Comparison of ENCODE assay signal across 8 mouse cellular contexts in the genomic region with DNA sequence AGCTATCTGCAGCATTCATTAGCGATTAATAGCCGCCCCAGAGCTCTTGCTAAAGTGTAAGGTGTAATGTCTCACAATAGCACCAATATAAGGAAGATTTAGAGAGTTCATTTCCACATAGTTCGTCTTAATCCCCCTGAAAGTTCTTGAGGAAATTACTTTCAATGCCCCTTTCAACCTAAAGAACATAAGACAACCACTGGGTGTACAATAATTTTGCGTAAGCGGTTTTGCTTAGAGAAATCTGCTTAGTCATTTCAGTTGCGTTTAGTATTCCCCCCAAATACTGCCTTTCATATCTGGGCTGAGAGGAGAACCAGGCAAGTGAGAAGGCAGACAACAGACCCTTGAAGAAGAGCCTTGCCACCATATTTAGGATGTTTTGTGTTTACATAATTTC. TPM values are rescaled to one million over a fixed set of nuclear protein-coding genes. Genes with fewer than 3 reads are reported as not detected.
DNase-seq lines count a peak whose midpoint lies in the region; ATAC-seq and TF ChIP-seq lines count a peak whose summit lies in the region.

No protein-coding gene starts in this region.

- no peaks in the 10 kb centered on the region for H3K9me3 ChIP-seq in heart, embryonic 14.5 days (ENCODE audit: control insufficient read depth, low read length)
- no peaks in the 10 kb centered on the region for H3K9me3 ChIP-seq in ES-E14 (ENCODE audit: control insufficient read depth, insufficient read depth, low read depth, low read length)
- no peaks in the 10 kb centered on the region for H3K9me3 ChIP-seq in forebrain, embryonic 16.5 days (ENCODE audit: control insufficient read depth, low read length)
- H3K9me3 ChIP-seq in midbrain, embryonic 10.5 days (replicated peaks), result no peaks in the 10 kb centered on the region

- no peaks in the 10 kb centered on the region for H3K27me3 ChIP-seq in heart, embryonic 14.5 days (ENCODE audit: control insufficient read depth, insufficient read depth, low read length)
- H3K27me3 ChIP-seq in forebrain, embryonic 16.5 days (replicated peaks; ENCODE audit: control insufficient read depth, insufficient read depth, low read length), result no peaks in the 10 kb centered on the region
- H3K27me3 ChIP-seq in midbrain, embryonic 10.5 days (ENCODE audit: low read depth, poor library complexity, severe bottlenecking), result no peaks in the 10 kb centered on the region

- intact Hi-C loops in heart, postnatal 10 days (cut with DNase I), result loop anchor here (5.0 kb wide), 1 partner anchor 79 kb away; no protein-coding TSS in a partner anchor

- in situ Hi-C loops in ES-E14 (cut with MboI; ENCODE audit: low sequenced_read_pairs in 2 of 2, unreplicated experiment in 2 of 2), result no loop called here

- no peak for DNase-seq in heart, postnatal 10 days
- DNase-seq in ES-E14 (ENCODE audit: low read depth, low spot score), result no peak
- no peak for DNase-seq in midbrain, embryonic 10.5 days (ENCODE audit: low spot score)
- DNase-seq in adrenal gland, adult (ENCODE audit: inconsistent age in 2 of 2, low spot score in 1 of 2), result no peak
- DNase-seq in kidney, postnatal 25 days, result no peak
- no peak for DNase-seq in adrenal gland, adult 2 months

- peak overlapping the region; percentile 94 for H3K9ac ChIP-seq in heart, embryonic 14.5 days (ENCODE audit: low read length)
- H3K9ac ChIP-seq in ES-E14 (ENCODE audit: insufficient read depth, low read depth, low read length, poor library complexity, severe bottlenecking), result peak overlapping the region; percentile 98
- H3K9ac ChIP-seq in forebrain, embryonic 16.5 days (replicated peaks; ENCODE audit: low read depth, low read length), result peak overlapping the region; percentile 93

- 37% methylated on average over 6 of the region's 6 CpGs for WGBS in heart, embryonic 14.5 days
- 33% methylated on average over 6 of the region's 6 CpGs for WGBS in forebrain, embryonic 16.5 days
- 47% methylated on average over 6 of the region's 6 CpGs for WGBS in midbrain, embryonic 10.5 days

- no peak for ATAC-seq in heart, embryonic 14.5 days (ENCODE audit: insufficient number of reproducible peaks, insufficient read depth, low FRiP score, low read depth)
- ATAC-seq in forebrain, embryonic 16.5 days, result no peak

- peak overlapping the region; percentile 96 to 99 for H3K27ac ChIP-seq in heart, embryonic 14.5 days (replicated peaks in 1 of 2; ENCODE audit: control insufficient read depth in 1 of 2, insufficient read depth in 1 of 2, low read depth in 2 of 2, low read length in 2 of 2)
- peak overlapping the region; percentile 97; the same call in 1 of the 2 replicates for H3K27ac ChIP-seq in ES-E14 (ENCODE audit: insufficient read depth, low read depth, low read length, poor library complexity, severe bottlenecking)
- peak overlapping the region; percentile 95 for H3K27ac ChIP-seq in forebrain, embryonic 16.5 days (ENCODE audit: low read length)
- H3K27ac ChIP-seq in midbrain, embryonic 10.5 days (replicated peaks), result peak overlapping the region; percentile 94

- peak overlapping the region; percentile 69 for H3K4me2 ChIP-seq in heart, embryonic 14.5 days (ENCODE audit: low read length)
- peak overlapping the region; percentile 69 for H3K4me2 ChIP-seq in forebrain, embryonic 16.5 days (ENCODE audit: low read length)

- H3K4me3 ChIP-seq in heart, embryonic 14.5 days (ENCODE audit: control insufficient read depth in 1 of 2, insufficient read depth in 1 of 2, low read depth in 1 of 2, low read length in 2 of 2), result peak overlapping the region; percentile 82 to 88
- peak overlapping the region; percentile 79 to 94 for H3K4me3 ChIP-seq in ES-E14 (ENCODE audit: insufficient read depth in 1 of 2, low read depth in 1 of 2, low read length in 2 of 2, poor library complexity in 1 of 2, severe bottlenecking in 1 of 2)
- H3K4me3 ChIP-seq in forebrain, embryonic 16.5 days (replicated peaks; ENCODE audit: low read length), result peak overlapping the region; percentile 100
- peak overlapping the region; percentile 97 for H3K4me3 ChIP-seq in midbrain, embryonic 10.5 days

- H3K4me1 ChIP-seq in heart, embryonic 14.5 days (ENCODE audit: control insufficient read depth in 2 of 2, insufficient read depth in 2 of 2, low read length in 2 of 2), result peaks cover 2 to 25% of the 10 kb centered on the region in 2 experiments; a peak in 3 of 4 replicates
- H3K4me1 ChIP-seq in ES-E14 (ENCODE audit: control insufficient read depth in 2 of 2, insufficient read depth in 2 of 2, low read length in 2 of 2, poor library complexity in 1 of 2), result peaks cover 0 to 6% of the 10 kb centered on the region in 2 experiments; a peak in 3 of 4 replicates
- peaks cover 17% of the 10 kb centered on the region for H3K4me1 ChIP-seq in forebrain, embryonic 16.5 days (replicated peaks; ENCODE audit: control insufficient read depth, insufficient read depth, low read length)
- peaks cover 32% of the 10 kb centered on the region for H3K4me1 ChIP-seq in midbrain, embryonic 10.5 days

- no peaks in the 10 kb centered on the region for H3K36me3 ChIP-seq in heart, embryonic 14.5 days (ENCODE audit: control insufficient read depth, insufficient read depth, low read length)
- 0 out of 2 replicates have a peak, but pooled peaks cover under 1% of the 10 kb centered on the region for H3K36me3 ChIP-seq in ES-E14 (ENCODE audit: control insufficient read depth, insufficient read depth, low read length, poor library complexity, severe bottlenecking)
- H3K36me3 ChIP-seq in forebrain, embryonic 16.5 days (ENCODE audit: control insufficient read depth, insufficient read depth), result no peaks in the 10 kb centered on the region
- peaks cover 4% of the 10 kb centered on the region for H3K36me3 ChIP-seq in midbrain, embryonic 10.5 days

TF ChIP-seq in ES-E14, 5 proteins besides CTCF, POLR2A, EP300 and RAD21:
- TF ChIP-seq ZC3H11A (IDR thresholded peaks at IDR 0.05; ENCODE audit: borderline replicate concordance, low read depth, low read length) (no peak), MAFK (IDR thresholded peaks at IDR 0.05; ENCODE audit: insufficient read depth, low read depth, low read length) (0 out of 2 replicates have a peak, but pooled peaks have one; percentile 14)

RNA-seq across cellular contexts. Expression of a gene that starts 1.2 kb away (rescaled TPM):
- 172 and 177 TPM in 2 replicates for polyA plus RNA-seq in heart, embryonic 14.5 days (2014; fragmentation: Nextera tagmentation; extraction: Ambion mirVana)
- total RNA-seq in heart, postnatal 10 days (2021), result 100 to 1,000 TPM; 210 to 211 TPM
- total RNA-seq in ES-E14 (2012; rRNA removed), result 106 and 176 TPM in 2 replicates
- polyA plus RNA-seq in forebrain, embryonic 16.5 days (2015; fragmentation: Nextera tagmentation; extraction: Ambion mirVana), result 149 and 167 TPM in 2 replicates
- 129 and 145 TPM in 2 replicates for polyA plus RNA-seq in midbrain, embryonic 10.5 days (2016; fragmentation: Nextera tagmentation; extraction: Ambion mirVana)
- 100 to 1,000 TPM; 256 to 440 TPM for total RNA-seq in adrenal gland, adult 2 months (2021)
- polyA plus RNA-seq in adrenal gland, adult 2 months (2012; rRNA removed), result 63.5 and 81.1 TPM in 2 replicates

RNA-seq across cellular contexts. Expression of a gene that starts 49.0 kb away (rescaled TPM):
- polyA plus RNA-seq in heart, embryonic 14.5 days (2014; fragmentation: Nextera tagmentation; extraction: Ambion mirVana), result 17.0 and 17.9 TPM in 2 replicates
- 10 to 100 TPM; 19.7 to 21.5 TPM for total RNA-seq in heart, postnatal 10 days (2021)
- 21.6 and 24.5 TPM in 2 replicates for total RNA-seq in ES-E14 (2012; rRNA removed)
- 30.5 and 35.1 TPM in 2 replicates for polyA plus RNA-seq in forebrain, embryonic 16.5 days (2015; fragmentation: Nextera tagmentation; extraction: Ambion mirVana)
- polyA plus RNA-seq in midbrain, embryonic 10.5 days (2016; fragmentation: Nextera tagmentation; extraction: Ambion mirVana), result 41.7 and 46.1 TPM in 2 replicates
- 10 to 100 TPM; 29.3 to 33.2 TPM for total RNA-seq in adrenal gland, adult 2 months (2021)
- 2.4 and 3.1 TPM in 2 replicates for polyA plus RNA-seq in adrenal gland, adult 2 months (2012; rRNA removed)
